Mouse (Mus musculus) kidney, embryonic 16.5 days (tissue): ENCODE data around the gene Srp54b. TPM values are rescaled to one million over a fixed set of nuclear protein-coding genes. Genes with fewer than 3 reads are reported as not detected.
"Not testable (repeated sequence)": the region's sequence is repeated elsewhere in the genome, so short reads cannot be mapped to it uniquely, and the experiment has no call there.

Source experiments
- ATAC-seq: fragments of 200-750 bp; cut with Nextera tagmentation; 2 replicates; pipeline ENCODE4 v1.8.0; 2017; ENCODE audit warnings: moderate TSS enrichment; ENCODE audit not compliant: low FRiP score, low TSS enrichment
- H3K27ac ChIP-seq: fragments of 300-500 bp; sonication (generic); 2 replicates; pipeline ENCODE4 v1.5.1; 2014; ENCODE audit warnings: low read length
- H3K27me3 ChIP-seq: fragments of 300-500 bp; sonication (generic); 2 replicates; pipeline ENCODE4 v1.6.1; 2014; ENCODE audit warnings: low read length, control low read depth, mixed read lengths; ENCODE audit not compliant: insufficient read depth
- H3K36me3 ChIP-seq: fragments of 300-500 bp; sonication (generic); 2 replicates; pipeline ENCODE4 v1.6.1; 2014; ENCODE audit warnings: low read length, control low read depth, mixed read lengths; ENCODE audit not compliant: insufficient read depth
- H3K4me1 ChIP-seq: fragments of 300-500 bp; sonication (generic); 2 replicates; pipeline ENCODE4 v1.6.1; 2014; ENCODE audit warnings: low read length, control low read depth, mixed read lengths; ENCODE audit not compliant: insufficient read depth
- H3K4me2 ChIP-seq: fragments of 300-500 bp; sonication (generic); replicated peaks from 2 replicates; pipeline ENCODE4 v1.6.1; 2014; ENCODE audit warnings: low read depth, low read length
- H3K4me3 ChIP-seq: fragments of 300-500 bp; sonication (generic); 2 replicates; pipeline ENCODE4 v1.5.1; 2014; ENCODE audit warnings: mild to moderate bottlenecking, low read length
- H3K9ac ChIP-seq: fragments of 300-500 bp; sonication (generic); replicated peaks from 2 replicates; pipeline ENCODE4 v1.6.1; 2014; ENCODE audit warnings: low read length
- H3K9me3 ChIP-seq: fragments of 300-500 bp; sonication (generic); 2 replicates; pipeline ENCODE4 v1.6.1; 2016; ENCODE audit warnings: low read length, control low read depth
- WGBS: fragments of 180-500 bp; shearing (Covaris S2); extraction: QIAGEN DNeasy Blood & Tissue Kit; methylation state at CpG from one replicate; pipeline ENCODE4 v1.1.7; 2014; 5-methylcytosine and 5-hydroxymethylcytosine counted together
- polyA plus RNA-seq: library from polyadenylated mRNA; unstranded; fragments of >200 nt; fragmentation: Nextera tagmentation; extraction: Ambion mirVana; gene quantifications from 2 replicates; pipeline ENCODE4 v1.2.1, GENCODE M21; 2015

Srp54b gene
- polyA plus RNA-seq: 52.2 and 54.4 TPM in 2 replicates

- H3K4me1 ChIP-seq, H3K27me3 ChIP-seq, H3K4me3 ChIP-seq, H3K4me2 ChIP-seq, H3K9me3 ChIP-seq, H3K27ac ChIP-seq, H3K36me3 ChIP-seq, H3K9ac ChIP-seq: not testable (repeated sequence)
- WGBS: no CpG with 5 or more reads among the region's 57 CpGs
- peak; percentile 98 for ATAC-seq
These were observed at the start of gene Srp54b for GRCm38 (mm10) chr12:55154559-55155448. Srp54b (plus strand) TSS chr12:55155104.

DNA sequence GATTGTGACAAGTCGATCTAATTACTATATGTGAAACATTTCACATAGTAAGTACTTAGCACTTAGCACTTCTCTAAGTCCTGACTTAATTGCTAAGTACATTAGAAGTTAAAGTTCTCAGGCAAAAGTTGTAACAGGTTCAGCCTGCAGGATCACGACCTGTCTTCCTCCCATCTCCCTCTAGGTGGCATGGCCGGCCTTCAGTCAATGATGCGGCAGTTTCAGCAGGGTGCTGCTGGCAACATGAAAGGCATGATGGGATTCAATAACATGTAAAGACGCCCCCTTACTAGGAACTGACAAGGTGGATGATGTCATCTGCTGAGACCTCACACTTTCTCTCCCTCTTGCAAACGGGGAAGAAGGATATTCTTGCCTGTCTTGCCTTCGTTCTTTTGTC lies 42.3 kb upstream of the Srp54b start:
- H3K4me1 ChIP-seq, H3K36me3 ChIP-seq, H3K9ac ChIP-seq, H3K27me3 ChIP-seq, H3K4me2 ChIP-seq, H3K9me3 ChIP-seq, H3K27ac ChIP-seq, H3K4me3 ChIP-seq, ATAC-seq: not testable (repeated sequence)
- WGBS: no CpG with 5 or more reads among the region's 7 CpGs

GRCm38 (mm10) chr12:55124242-55124641 lies 30.7 kb upstream of the Srp54b start, which contains the start of gene Fam177a:
Fam177a (plus strand) TSS chr12:55124469.
- H3K27ac ChIP-seq, H3K9me3 ChIP-seq, H3K4me3 ChIP-seq, H3K4me2 ChIP-seq, H3K27me3 ChIP-seq, H3K36me3 ChIP-seq, H3K9ac ChIP-seq, H3K4me1 ChIP-seq: not testable (repeated sequence)
- ATAC-seq: peak; percentile 97
- WGBS: no CpG with 5 or more reads among the region's 40 CpGs

DNA sequence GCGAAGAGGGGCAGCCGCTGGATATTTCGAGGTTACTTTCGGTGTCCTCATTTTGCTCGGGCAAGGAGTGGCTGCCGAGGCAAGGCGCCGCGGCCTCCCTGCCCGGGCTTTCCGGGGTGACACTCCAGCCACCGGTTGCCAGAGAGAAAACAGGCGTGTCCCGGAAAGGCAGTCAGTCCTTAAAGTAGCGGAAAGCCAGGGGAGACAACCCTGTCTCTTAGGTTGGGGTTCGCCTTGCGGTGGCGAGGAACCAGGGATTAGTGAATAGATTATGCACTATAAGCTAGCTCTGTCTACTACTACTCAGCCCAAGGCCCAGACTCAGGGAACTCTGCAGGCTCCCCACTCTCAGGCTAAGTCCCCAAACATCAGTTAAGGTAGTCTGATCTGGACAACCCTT lies 30.2 kb upstream of the Srp54b start:
- peak; percentile 60 for ATAC-seq
- not testable (repeated sequence) for H3K9me3 ChIP-seq, H3K36me3 ChIP-seq, H3K4me2 ChIP-seq, H3K9ac ChIP-seq, H3K27ac ChIP-seq, H3K4me1 ChIP-seq, H3K27me3 ChIP-seq, H3K4me3 ChIP-seq
- no CpG with 5 or more reads among the region's 18 CpGs for WGBS

- WGBS: no CpG with 5 or more reads among the region's 6 CpGs
- H3K27ac ChIP-seq, ATAC-seq: not testable (repeated sequence)
These were observed 19.4 kb upstream of the Srp54b start for GRCm38 (mm10) chr12:55135540-55135939.

DNA sequence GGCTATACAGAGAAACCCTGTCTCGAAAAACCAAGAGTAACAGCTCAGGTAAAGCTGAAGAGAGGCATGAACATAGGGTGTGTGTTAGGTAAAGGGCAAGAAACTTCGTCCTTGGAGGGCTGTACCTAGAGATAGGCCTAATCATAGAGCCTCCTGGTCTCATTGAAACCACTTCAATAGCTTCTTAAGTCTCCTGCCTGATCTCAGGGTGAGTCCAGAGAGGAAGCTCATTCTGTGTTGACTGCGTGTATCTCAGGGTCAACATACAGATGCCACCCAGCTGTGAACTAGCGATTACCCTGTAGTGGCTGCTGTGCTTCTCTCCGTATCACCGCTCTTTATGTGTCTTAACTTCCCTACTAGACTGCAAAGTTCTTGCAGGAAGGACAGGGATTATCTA lies 17.0 kb upstream of the Srp54b start:
- not testable (repeated sequence) for H3K9me3 ChIP-seq, H3K4me1 ChIP-seq, H3K9ac ChIP-seq, H3K4me2 ChIP-seq, H3K27ac ChIP-seq, H3K27me3 ChIP-seq, ATAC-seq, H3K4me3 ChIP-seq, H3K36me3 ChIP-seq
- no CpG with 5 or more reads among the region's 6 CpGs for WGBS

More at GRCm38 (mm10) chr12:55135540-55135939, 19.4 kb upstream of the Srp54b start:
- H3K4me1 ChIP-seq, H3K9ac ChIP-seq, H3K36me3 ChIP-seq, H3K9me3 ChIP-seq, H3K4me3 ChIP-seq, H3K27me3 ChIP-seq, H3K4me2 ChIP-seq: not testable (repeated sequence)

DNA sequence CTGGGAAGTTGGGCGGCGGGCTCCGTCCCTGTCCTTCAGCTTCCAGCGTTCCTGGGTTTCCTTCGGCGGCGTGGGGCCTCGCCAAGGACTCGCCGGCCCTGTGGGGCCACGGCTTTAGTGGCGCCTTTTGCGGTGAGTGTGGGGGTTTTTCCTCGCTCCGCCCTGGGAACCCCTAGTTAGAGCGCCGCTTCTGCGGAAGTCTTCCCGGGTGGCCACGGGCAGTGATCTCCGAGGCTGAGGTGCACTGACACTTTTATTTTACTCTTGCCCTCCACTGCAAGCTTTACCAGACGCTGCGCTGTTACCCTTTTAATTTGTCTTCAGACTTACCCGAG lies 512 bp downstream of the Srp54b start:
- H3K27me3 ChIP-seq, H3K4me3 ChIP-seq, H3K4me2 ChIP-seq, H3K9ac ChIP-seq, H3K9me3 ChIP-seq, H3K4me1 ChIP-seq, ATAC-seq, H3K27ac ChIP-seq, H3K36me3 ChIP-seq: not testable (repeated sequence)
- WGBS: 0% methylated on average over 8 of the region's 24 CpGs

- not testable (repeated sequence) for H3K27me3 ChIP-seq, H3K27ac ChIP-seq, H3K9me3 ChIP-seq, H3K9ac ChIP-seq, ATAC-seq, H3K4me1 ChIP-seq, H3K4me2 ChIP-seq, H3K4me3 ChIP-seq, H3K36me3 ChIP-seq
- no CpG with 5 or more reads among the region's 7 CpGs for WGBS
These were observed 12.2 kb downstream of the Srp54b start for GRCm38 (mm10) chr12:55167034-55167557.

GRCm38 (mm10) chr12:55187686-55188085 lies 32.8 kb downstream of the Srp54b start:
- H3K4me3 ChIP-seq, ATAC-seq, H3K27ac ChIP-seq, H3K4me2 ChIP-seq, H3K4me1 ChIP-seq, H3K9me3 ChIP-seq, H3K27me3 ChIP-seq, H3K36me3 ChIP-seq, H3K9ac ChIP-seq: not testable (repeated sequence)
- no CpG with 5 or more reads among the region's 8 CpGs for WGBS

DNA sequence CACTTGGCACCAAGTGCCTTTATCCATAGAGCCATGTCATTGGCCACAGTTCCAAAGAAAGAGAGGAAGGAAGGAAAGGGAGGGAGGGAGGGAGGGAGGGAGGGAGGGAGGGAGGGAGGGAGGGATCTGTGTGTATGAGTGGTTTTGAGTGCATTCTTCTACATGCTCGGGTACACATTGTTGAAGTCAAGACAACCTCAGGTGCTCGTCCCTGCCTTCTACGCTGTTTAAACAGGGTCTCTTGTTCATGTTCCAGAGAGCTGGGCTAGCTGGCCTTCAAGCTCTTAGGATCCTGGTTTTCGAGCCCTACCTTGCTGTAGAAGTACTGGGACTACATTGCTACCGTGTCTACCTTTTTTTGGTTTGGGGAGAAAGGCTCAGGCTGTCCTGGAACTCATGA lies 34.2 kb downstream of the Srp54b start:
- H3K4me2 ChIP-seq, H3K4me3 ChIP-seq, H3K4me1 ChIP-seq, H3K9me3 ChIP-seq, H3K36me3 ChIP-seq, ATAC-seq, H3K9ac ChIP-seq, H3K27ac ChIP-seq, H3K27me3 ChIP-seq: not testable (repeated sequence)
- WGBS: no CpG with 5 or more reads among the region's 5 CpGs
